Mouse (Mus musculus): Measurements from ENCODE around the gene Upb1. TPM values are rescaled to one million over a fixed set of nuclear protein-coding genes. Genes with fewer than 3 reads are reported as not detected.

Gene Upb1
- total and polyA plus RNA-seq, 3 experiments, result 1.3 to 2.0 (median 1.6) TPM

- TF ChIP-seq PAX5 (IDR thresholded peaks at IDR 0.05; ENCODE audit: low read length) (no peak), E2F4 (IDR thresholded peaks at IDR 0.05; ENCODE audit: insufficient replicate concordance, low read depth, low read length) (peak; percentile 40; the same call in 1 of the 2 replicates), JUND (conservative IDR thresholded peaks at IDR 0.05; ENCODE audit: low read depth, low read length) (peak; percentile 57; the same call in 1 of the 2 replicates), HCFC1 (IDR thresholded peaks at IDR 0.05; ENCODE audit: low read depth, low read length) (no peak; the same call in 1 of the 2 replicates)
Observed at GRCm38 (mm10) chr10:75486086-75486979, 85.4 kb downstream of the Upb1 start (continued).

- dilution Hi-C loops (cut with MboI; ENCODE audit: extremely low pct_ligation_motif_present, extremely low pct_unique_long_range_greater_than_20kb, low sequenced_read_pairs) (no loop called here), in situ Hi-C loops (cut with MboI; ENCODE audit: low pct_ligation_motif_present, low pct_unique_long_range_greater_than_20kb, low sequenced_read_pairs) (loop anchor here (5.0 to 10.0 kb wide), 2 partner anchors 170 to 222 kb away; partner anchors contain the start of gene Adora2a)
- no peaks in the 10 kb centered on the region for H3K79me2 ChIP-seq (replicated peaks; ENCODE audit: control insufficient read depth, extremely low read depth, insufficient read depth, poor library complexity, severe bottlenecking)
Observed at GRCm38 (mm10) chr10:75487131-75487530, 86.2 kb downstream of the Upb1 start.

GRCm38 (mm10) chr10:75489522-75489921 is 88.6 kb downstream of the Upb1 start:
- Histone ChIP-seq H3K27ac (ENCODE audit: insufficient read depth, low read depth) (no peak overlapping the region), H3K4me3 (replicated peaks in 1 of 3; ENCODE audit: low read depth in 2 of 3, low read length in 2 of 3, poor library complexity in 1 of 3) (no peak overlapping the region), H3K27me3 (replicated peaks) (no peaks in the 10 kb centered on the region), H3K9me3 (replicated peaks; ENCODE audit: low read length) (no peaks in the 10 kb centered on the region), H3K79me2 (replicated peaks; ENCODE audit: control insufficient read depth, extremely low read depth, insufficient read depth, poor library complexity, severe bottlenecking) (no peaks in the 10 kb centered on the region), H3K36me3 (replicated peaks in 1 of 2; ENCODE audit: control insufficient read depth in 1 of 2, insufficient read depth in 1 of 2, low read length in 1 of 2) (no peaks in the 10 kb centered on the region), H3K9ac (ENCODE audit: insufficient read depth, low read depth) (no peak overlapping the region), H3K4me1 (ENCODE audit: control insufficient read depth in 1 of 2, insufficient read depth in 2 of 2) (peaks cover 24 to 63% of the 10 kb centered on the region in 2 experiments), H3K4me2 (ENCODE audit: insufficient read depth, low read depth, poor library complexity, severe bottlenecking) (no peak overlapping the region)
- dilution Hi-C loops (cut with MboI; ENCODE audit: extremely low pct_ligation_motif_present, extremely low pct_unique_long_range_greater_than_20kb, low sequenced_read_pairs) (no loop called here), in situ Hi-C loops (cut with MboI; ENCODE audit: low pct_ligation_motif_present, low pct_unique_long_range_greater_than_20kb, low sequenced_read_pairs) (loop anchor here (5.0 to 10.0 kb wide), 2 partner anchors 172 to 225 kb away; partner anchors contain the start of gene Adora2a)
- no peak for DNase-seq (ENCODE audit: extremely low read depth)
- TF ChIP-seq KAT2A (IDR thresholded peaks at IDR 0.05; ENCODE audit: insufficient replicate concordance, low read length), result no peak
- no peak for TF ChIP-seq MAX (IDR thresholded peaks at IDR 0.05; ENCODE audit: low read length)
- TF ChIP-seq HCFC1 (IDR thresholded peaks at IDR 0.05; ENCODE audit: low read depth, low read length), result no peak
- no peak for TF ChIP-seq ETS1 (conservative IDR thresholded peaks at IDR 0.05; ENCODE audit: low read depth, low read length)
- no peak for TF ChIP-seq CHD2 (IDR thresholded peaks at IDR 0.05; ENCODE audit: low read length)
- no peak for TF ChIP-seq TCF12 (IDR thresholded peaks at IDR 0.05; ENCODE audit: low read depth, low read length)
- TF ChIP-seq SMC3 (IDR thresholded peaks at IDR 0.05; ENCODE audit: low read depth, low read length), result no peak
- TF ChIP-seq CTCF (conservative IDR thresholded peaks at IDR 0.05 in 1 of 2, IDR thresholded peaks at IDR 0.05 in 1 of 2; ENCODE audit: low read depth in 2 of 2, low read length in 2 of 2), result no peak
- no peak for TF ChIP-seq ELF1 (IDR thresholded peaks at IDR 0.05; ENCODE audit: low read depth, low read length)
- no peak for TF ChIP-seq ZKSCAN1 (IDR thresholded peaks at IDR 0.05; ENCODE audit: borderline replicate concordance, low read depth, low read length)
- TF ChIP-seq RCOR1 (conservative IDR thresholded peaks at IDR 0.05; ENCODE audit: low read depth, low read length), result no peak
- no peak for TF ChIP-seq MXI1 (IDR thresholded peaks at IDR 0.05; ENCODE audit: low read depth, low read length)
- no peak for TF ChIP-seq USF1 (IDR thresholded peaks at IDR 0.05; ENCODE audit: low read depth, low read length)
- TF ChIP-seq PAX5 (IDR thresholded peaks at IDR 0.05; ENCODE audit: low read length), result no peak

More at GRCm38 (mm10) chr10:75487131-75487530, 86.2 kb downstream of the Upb1 start:
- no peak overlapping the region for H3K4me2 ChIP-seq (ENCODE audit: insufficient read depth, low read depth, poor library complexity, severe bottlenecking)
- H3K9ac ChIP-seq (ENCODE audit: insufficient read depth, low read depth), result no peak overlapping the region
- H3K27me3 ChIP-seq (replicated peaks), result no peaks in the 10 kb centered on the region
- no peak for DNase-seq (ENCODE audit: extremely low read depth)
- H3K9me3 ChIP-seq (replicated peaks; ENCODE audit: low read length), result no peaks in the 10 kb centered on the region
- no peaks in the 10 kb centered on the region for H3K36me3 ChIP-seq (replicated peaks in 1 of 2; ENCODE audit: control insufficient read depth in 1 of 2, insufficient read depth in 1 of 2, low read length in 1 of 2)
- no peak overlapping the region for H3K27ac ChIP-seq (ENCODE audit: insufficient read depth, low read depth)
- peaks cover 17 to 53% of the 10 kb centered on the region in 2 experiments for H3K4me1 ChIP-seq (ENCODE audit: control insufficient read depth in 1 of 2, insufficient read depth in 2 of 2)
- TF ChIP-seq KAT2A (IDR thresholded peaks at IDR 0.05; ENCODE audit: insufficient replicate concordance, low read length) (no peak), IRF4 (IDR thresholded peaks at IDR 0.05; ENCODE audit: low read depth, low read length) (no peak), USF2 (conservative IDR thresholded peaks at IDR 0.05; ENCODE audit: low read depth, low read length) (no peak), MYC (IDR thresholded peaks at IDR 0.05; ENCODE audit: low read depth, low read length) (no peak), MAX (IDR thresholded peaks at IDR 0.05; ENCODE audit: low read length) (no peak), JUND (conservative IDR thresholded peaks at IDR 0.05; ENCODE audit: low read depth, low read length) (no peak), UBTF (IDR thresholded peaks at IDR 0.05; ENCODE audit: low read depth, low read length) (no peak), E2F4 (IDR thresholded peaks at IDR 0.05; ENCODE audit: insufficient replicate concordance, low read depth, low read length) (no peak), ZC3H11A (IDR thresholded peaks at IDR 0.05; ENCODE audit: low read depth, low read length) (no peak), CHD1 (IDR thresholded peaks at IDR 0.05; ENCODE audit: low read depth, low read length) (no peak), SIN3A (IDR thresholded peaks at IDR 0.05; ENCODE audit: low read length) (no peak), MEF2A (IDR thresholded peaks at IDR 0.05; ENCODE audit: borderline replicate concordance, low read depth, low read length) (no peak), TBP (conservative IDR thresholded peaks at IDR 0.05; ENCODE audit: low read depth, low read length) (no peak)
- H3K4me3 ChIP-seq (replicated peaks in 1 of 3; ENCODE audit: low read depth in 2 of 3, low read length in 2 of 3, poor library complexity in 1 of 3), result no peak overlapping the region

Measured in CH12.LX (cell line).